Mouse (Mus musculus) heart, embryonic 12.5 days (tissue): Measurements from ENCODE around the gene Ly6g5b. TPM values are rescaled to one million over a fixed set of nuclear protein-coding genes. Genes with fewer than 3 reads are reported as not detected.

Source experiments
- ATAC-seq: fragments of 200-750 bp; cut with Nextera tagmentation; 2 replicates; pipeline ENCODE4 v1.8.0; 2017; ENCODE audit warnings: moderate TSS enrichment, moderate library complexity; ENCODE audit not compliant: insufficient number of reproducible peaks, low FRiP score
- H3K27ac ChIP-seq: fragments of 300-500 bp; sonication (generic); 2 replicates; pipeline ENCODE4 v1.5.1; 2016; ENCODE audit warnings: mild to moderate bottlenecking, moderate library complexity; ENCODE audit not compliant: poor library complexity, severe bottlenecking
- H3K27me3 ChIP-seq: fragments of 300-500 bp; sonication (generic); replicated peaks from 2 replicates; pipeline ENCODE4 v1.6.1; 2016; ENCODE audit warnings: mild to moderate bottlenecking, moderate library complexity
- H3K36me3 ChIP-seq: fragments of 300-500 bp; sonication (generic); 2 replicates; pipeline ENCODE4 v1.6.1; 2016; ENCODE audit warnings: mild to moderate bottlenecking, moderate library complexity
- H3K4me1 ChIP-seq: fragments of 300-500 bp; sonication (generic); replicated peaks from 2 replicates; pipeline ENCODE4 v1.6.1; 2016; ENCODE audit warnings: mild to moderate bottlenecking
- H3K4me2 ChIP-seq: fragments of 300-500 bp; sonication (generic); 2 replicates; pipeline ENCODE4 v1.6.1; 2016; ENCODE audit warnings: mild to moderate bottlenecking, moderate library complexity
- H3K4me3 ChIP-seq: fragments of 300-500 bp; sonication (generic); 2 replicates; pipeline ENCODE4 v1.5.1; 2016; ENCODE audit warnings: mild to moderate bottlenecking
- H3K9ac ChIP-seq: fragments of 300-500 bp; sonication (generic); 2 replicates; pipeline ENCODE4 v1.6.1; 2016; ENCODE audit warnings: mild to moderate bottlenecking, moderate library complexity
- H3K9me3 ChIP-seq: fragments of 300-500 bp; sonication (generic); replicated peaks from 2 replicates; pipeline ENCODE4 v1.6.1; 2016; ENCODE audit warnings: mild to moderate bottlenecking, moderate library complexity
- WGBS: fragments of 180-500 bp; shearing (Covaris S2); methylation state at CpG from one replicate; pipeline ENCODE4 v1.1.7; 2016; 5-methylcytosine and 5-hydroxymethylcytosine counted together
- polyA plus RNA-seq: library from polyadenylated mRNA; unstranded; fragments of >200 nt; fragmentation: Nextera tagmentation; extraction: Ambion mirVana; gene quantifications from 2 replicates; pipeline ENCODE4 v1.2.1, GENCODE M21; 2016

Ly6g5b gene
- 0.32 and 0.38 TPM in 2 replicates for polyA plus RNA-seq

- Histone ChIP-seq H3K27me3 (0 out of 2 replicates have a peak, but pooled peaks cover 3% of the 10 kb centered on the region), H3K4me3 (no peak within 1 kb of the TSS), H3K4me1 (peaks cover 8% of the 10 kb centered on the region), H3K27ac (no peak within 1 kb of the TSS), H3K4me2 (no peak within 1 kb of the TSS), H3K36me3 (peaks cover 57% of the 10 kb centered on the region), H3K9me3 (no peaks in the 10 kb centered on the region), H3K9ac (no peak within 1 kb of the TSS)
- WGBS = 84% methylated on average over 8 of the region's 8 CpGs
- no peak for ATAC-seq
Measured at GRCm38 (mm10) chr17:35115046-35116019, at the start of gene Ly6g5b. Gene Ly6g5b, minus strand, starts transcription at chr17:35115428.

DNA sequence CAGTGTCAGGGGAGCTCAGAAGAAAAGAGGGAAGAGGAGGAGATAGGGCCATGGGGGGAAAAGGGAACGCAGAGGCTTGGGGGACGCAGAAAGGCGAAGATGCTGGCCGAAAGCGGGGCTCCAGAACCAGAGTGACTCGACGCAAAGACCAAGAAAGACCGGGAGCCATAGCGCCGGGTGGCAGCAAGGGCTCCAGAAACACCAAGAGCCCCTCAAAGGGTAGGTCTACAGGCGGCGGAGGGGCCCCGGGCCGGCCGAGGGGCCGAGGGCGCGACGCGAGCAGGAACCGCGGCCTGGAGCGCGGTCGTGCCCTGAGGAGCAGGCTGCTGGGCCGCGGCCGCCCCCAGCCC is 49.0 kb upstream of the Ly6g5b start:
- peaks cover 34% of the 10 kb centered on the region for H3K36me3 ChIP-seq
- H3K9me3 ChIP-seq = no peaks in the 10 kb centered on the region
- H3K4me1 ChIP-seq = peaks cover 34% of the 10 kb centered on the region
- H3K4me3 ChIP-seq = peak overlapping the region; percentile 98
- ATAC-seq = no peak
- H3K27me3 ChIP-seq = no peaks in the 10 kb centered on the region
- WGBS = 0% methylated on average over 28 of the region's 28 CpGs
- peak overlapping the region; percentile 87 for H3K4me2 ChIP-seq
- H3K9ac ChIP-seq = peak overlapping the region; percentile 100
- peak overlapping the region; percentile 96 for H3K27ac ChIP-seq

GRCm38 (mm10) chr17:35163326-35164081 is 48.3 kb upstream of the Ly6g5b start:
- Histone ChIP-seq H3K9ac (peak overlapping the region; percentile 100), H3K27me3 (no peaks in the 10 kb centered on the region), H3K9me3 (no peaks in the 10 kb centered on the region), H3K36me3 (peaks cover 41% of the 10 kb centered on the region), H3K27ac (peak overlapping the region; percentile 96), H3K4me1 (peaks cover 34% of the 10 kb centered on the region), H3K4me2 (peak overlapping the region; percentile 87), H3K4me3 (peak overlapping the region; percentile 98)
- ATAC-seq = no peak
- WGBS = 12% methylated on average over 8 of the region's 8 CpGs

GRCm38 (mm10) chr17:35162730-35163129 is 47.5 kb upstream of the Ly6g5b start:
- Histone ChIP-seq H3K4me2 (peak overlapping the region; percentile 87), H3K27ac (no peak overlapping the region), H3K9me3 (no peaks in the 10 kb centered on the region), H3K9ac (peak overlapping the region; percentile 100), H3K4me1 (peaks cover 34% of the 10 kb centered on the region), H3K27me3 (no peaks in the 10 kb centered on the region), H3K36me3 (peaks cover 49% of the 10 kb centered on the region), H3K4me3 (peak overlapping the region; percentile 98)
- ATAC-seq = no peak
- 42% methylated on average over 12 of the region's 12 CpGs for WGBS

- Histone ChIP-seq H3K27me3 (no peaks in the 10 kb centered on the region), H3K4me2 (peak overlapping the region; percentile 87), H3K9me3 (no peaks in the 10 kb centered on the region), H3K27ac (no peak overlapping the region), H3K4me1 (peaks cover 34% of the 10 kb centered on the region), H3K4me3 (peak overlapping the region; percentile 98), H3K36me3 (peaks cover 55% of the 10 kb centered on the region), H3K9ac (peak overlapping the region; percentile 100)
- WGBS = 73% methylated on average over 14 of the region's 14 CpGs
- no peak for ATAC-seq
Measured at GRCm38 (mm10) chr17:35162121-35162520, 46.9 kb upstream of the Ly6g5b start.

GRCm38 (mm10) chr17:35161421-35161820 is 46.2 kb upstream of the Ly6g5b start:
- peaks cover 31% of the 10 kb centered on the region for H3K4me1 ChIP-seq
- H3K36me3 ChIP-seq = peaks cover 62% of the 10 kb centered on the region
- no peak overlapping the region for H3K27ac ChIP-seq
- WGBS = 78% methylated on average over 11 of the region's 11 CpGs
- no peaks in the 10 kb centered on the region for H3K27me3 ChIP-seq
- ATAC-seq = no peak
- peak overlapping the region; percentile 100 for H3K9ac ChIP-seq
- H3K9me3 ChIP-seq = no peaks in the 10 kb centered on the region
- H3K4me2 ChIP-seq = peak overlapping the region; percentile 87; the same call in 1 of the 2 replicates
- H3K4me3 ChIP-seq = peak overlapping the region; percentile 98; the same call in 1 of the 2 replicates

GRCm38 (mm10) chr17:35159638-35160037 is 44.4 kb upstream of the Ly6g5b start:
- WGBS = 87% methylated on average over 7 of the region's 7 CpGs

DNA sequence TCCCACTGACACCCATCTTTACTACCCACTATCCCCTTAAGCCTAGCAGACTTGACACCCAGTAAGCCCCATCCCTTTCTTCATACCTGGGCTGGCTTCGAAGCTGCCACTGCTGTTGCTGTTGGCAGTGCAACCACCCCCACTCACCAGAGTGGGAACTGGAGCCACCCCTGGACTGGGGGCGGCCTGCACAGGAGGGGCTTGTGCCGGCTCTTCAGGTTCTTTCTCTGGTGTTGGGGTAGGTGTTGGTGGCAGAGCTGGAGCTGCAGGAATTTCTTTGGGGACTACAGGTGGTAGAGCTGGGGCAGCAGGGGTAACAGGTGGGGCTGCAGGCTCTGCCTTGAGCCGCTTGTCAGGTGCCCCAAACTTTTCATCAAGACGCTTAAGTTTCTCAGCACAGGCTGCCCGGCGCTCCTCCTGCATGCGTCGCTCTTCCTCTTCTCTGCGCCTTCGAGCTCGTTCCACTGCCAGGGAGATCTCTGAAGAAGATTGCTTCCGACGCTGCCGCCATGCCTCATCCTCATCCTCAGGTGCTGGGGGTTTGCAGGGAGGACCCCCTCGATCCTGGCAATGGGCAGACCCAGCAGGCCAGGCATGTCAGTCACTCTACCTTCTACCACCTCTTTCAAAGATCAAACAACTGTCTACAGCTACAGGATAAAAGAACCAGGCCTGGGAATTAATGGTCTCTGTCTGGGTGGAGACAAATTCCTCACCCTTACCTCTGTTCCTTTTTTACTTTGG is 43.8 kb upstream of the Ly6g5b start:
- H3K9ac ChIP-seq = no peak overlapping the region
- ATAC-seq = no peak
- H3K4me1 ChIP-seq = peaks cover 24% of the 10 kb centered on the region
- H3K27me3 ChIP-seq = no peaks in the 10 kb centered on the region
- WGBS = 91% methylated on average over 16 of the region's 16 CpGs
- H3K9me3 ChIP-seq = no peaks in the 10 kb centered on the region
- H3K27ac ChIP-seq = no peak overlapping the region
- peaks cover 86% of the 10 kb centered on the region for H3K36me3 ChIP-seq
- no peak overlapping the region for H3K4me2 ChIP-seq
- H3K4me3 ChIP-seq = no peak overlapping the region

More at GRCm38 (mm10) chr17:35159638-35160037, 44.4 kb upstream of the Ly6g5b start:
- H3K4me2 ChIP-seq = no peak overlapping the region
- no peaks in the 10 kb centered on the region for H3K27me3 ChIP-seq
- no peak overlapping the region for H3K9ac ChIP-seq
- no peaks in the 10 kb centered on the region for H3K9me3 ChIP-seq
- H3K36me3 ChIP-seq = peaks cover 80% of the 10 kb centered on the region
- peaks cover 24% of the 10 kb centered on the region for H3K4me1 ChIP-seq
- H3K27ac ChIP-seq = no peak overlapping the region
- H3K4me3 ChIP-seq = no peak overlapping the region
- no peak for ATAC-seq

DNA sequence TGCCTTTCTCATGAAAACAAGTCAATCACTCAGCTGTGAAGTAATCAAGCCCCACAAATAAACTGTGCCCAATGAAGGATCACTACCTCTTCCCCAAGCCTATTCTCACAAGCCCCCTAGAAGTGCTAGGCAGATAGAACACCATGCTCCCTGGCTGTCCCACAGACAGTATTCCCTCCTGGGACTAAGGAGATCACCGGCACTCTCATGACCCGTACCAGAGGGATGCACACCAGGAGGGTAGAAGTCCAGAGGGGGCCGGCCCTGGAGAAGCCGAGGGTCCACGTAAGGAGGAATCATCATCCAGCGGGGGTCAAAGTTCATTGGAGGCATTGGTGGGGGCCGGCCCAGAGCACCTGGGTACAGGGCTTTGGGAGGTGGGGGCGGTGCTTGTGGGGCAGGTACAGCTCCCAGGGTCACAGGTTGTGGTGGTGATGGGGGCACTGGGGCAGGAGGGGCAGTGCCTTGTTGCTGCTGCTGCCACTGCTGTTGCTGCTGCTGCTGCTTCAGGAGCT is 42.5 kb upstream of the Ly6g5b start:
- 93% methylated on average over 8 of the region's 8 CpGs for WGBS
- Histone ChIP-seq H3K27ac (no peak overlapping the region), H3K9me3 (no peaks in the 10 kb centered on the region), H3K36me3 (peaks cover 99% of the 10 kb centered on the region), H3K9ac (no peak overlapping the region), H3K4me2 (no peak overlapping the region), H3K4me3 (no peak overlapping the region), H3K4me1 (peaks cover 16% of the 10 kb centered on the region), H3K27me3 (no peaks in the 10 kb centered on the region)
- ATAC-seq = no peak

GRCm38 (mm10) chr17:35157254-35157653 is 42.0 kb upstream of the Ly6g5b start:
- no peaks in the 10 kb centered on the region for H3K9me3 ChIP-seq
- H3K27ac ChIP-seq = no peak overlapping the region
- H3K36me3 ChIP-seq = peaks cover 100% of the 10 kb centered on the region
- ATAC-seq = no peak
- 87% methylated on average over 8 of the region's 8 CpGs for WGBS
- no peak overlapping the region for H3K4me2 ChIP-seq
- no peak overlapping the region for H3K9ac ChIP-seq
- H3K27me3 ChIP-seq = no peaks in the 10 kb centered on the region
- H3K4me3 ChIP-seq = no peak overlapping the region
- H3K4me1 ChIP-seq = peaks cover 12% of the 10 kb centered on the region
